Mouse (Mus musculus): ENCODE results near the gene Fam3c.

The Fam3c gene

DNA sequence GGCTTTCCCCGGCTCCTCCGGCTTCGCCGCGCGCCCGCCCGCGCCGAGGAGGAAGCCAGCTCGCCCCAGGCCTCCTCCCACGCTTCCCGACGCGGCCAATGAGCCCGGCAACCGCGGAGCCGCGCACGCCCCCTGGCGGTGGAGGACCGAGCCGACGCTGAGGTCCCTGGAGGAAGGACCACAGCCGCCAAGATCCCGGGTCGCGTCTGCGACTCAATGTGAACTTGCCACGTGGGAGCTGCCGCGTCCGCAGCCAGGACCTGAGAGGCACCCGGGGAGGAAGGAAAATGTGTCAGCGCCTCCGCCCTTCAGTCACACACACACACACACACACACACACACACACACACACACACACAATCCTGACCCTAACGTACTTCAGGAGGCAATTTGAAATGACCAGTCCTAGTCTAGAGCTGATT lies at the start of gene Fam3c:
Gene Fam3c, minus strand, starts transcription at position 158 of the 422 bp plus-strand sequence.
- peak; percentile 99 for DNase-seq (ENCODE audit: low read depth)

- peak; percentile 83 for DNase-seq (ENCODE audit: low read depth)
Measured at GRCm38 (mm10) chr6:22405021-22405420, 49.0 kb upstream of the Fam3c start.

DNA sequence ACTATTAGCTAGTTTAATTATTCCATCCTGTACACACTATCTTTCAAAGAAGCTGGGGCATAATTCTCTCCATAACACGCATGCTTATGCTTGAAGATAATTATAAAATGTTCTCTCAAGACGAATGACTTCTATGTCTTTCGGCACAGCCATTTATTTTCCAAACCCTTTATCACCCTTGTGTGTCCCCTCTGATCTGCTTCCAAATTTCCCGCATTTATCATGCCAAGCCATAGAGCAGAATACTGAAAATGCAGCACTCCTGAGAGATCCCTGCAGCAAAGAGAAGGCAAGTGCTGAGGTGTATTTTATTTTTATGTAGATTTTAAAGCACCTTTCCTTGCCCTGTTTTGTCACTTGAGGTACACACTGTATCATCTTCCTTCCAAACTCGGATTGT lies 47.7 kb upstream of the Fam3c start:
- DNase-seq (ENCODE audit: low read depth), result no peak

GRCm38 (mm10) chr6:22403317-22403716 lies 47.3 kb upstream of the Fam3c start:
- no peak for DNase-seq (ENCODE audit: low read depth)

GRCm38 (mm10) chr6:22402548-22403164 lies 46.6 kb upstream of the Fam3c start:
- no peak for DNase-seq (ENCODE audit: low read depth)

- DNase-seq (ENCODE audit: low read depth), result no peak
Measured at GRCm38 (mm10) chr6:22402037-22402436, 46.0 kb upstream of the Fam3c start.

DNA sequence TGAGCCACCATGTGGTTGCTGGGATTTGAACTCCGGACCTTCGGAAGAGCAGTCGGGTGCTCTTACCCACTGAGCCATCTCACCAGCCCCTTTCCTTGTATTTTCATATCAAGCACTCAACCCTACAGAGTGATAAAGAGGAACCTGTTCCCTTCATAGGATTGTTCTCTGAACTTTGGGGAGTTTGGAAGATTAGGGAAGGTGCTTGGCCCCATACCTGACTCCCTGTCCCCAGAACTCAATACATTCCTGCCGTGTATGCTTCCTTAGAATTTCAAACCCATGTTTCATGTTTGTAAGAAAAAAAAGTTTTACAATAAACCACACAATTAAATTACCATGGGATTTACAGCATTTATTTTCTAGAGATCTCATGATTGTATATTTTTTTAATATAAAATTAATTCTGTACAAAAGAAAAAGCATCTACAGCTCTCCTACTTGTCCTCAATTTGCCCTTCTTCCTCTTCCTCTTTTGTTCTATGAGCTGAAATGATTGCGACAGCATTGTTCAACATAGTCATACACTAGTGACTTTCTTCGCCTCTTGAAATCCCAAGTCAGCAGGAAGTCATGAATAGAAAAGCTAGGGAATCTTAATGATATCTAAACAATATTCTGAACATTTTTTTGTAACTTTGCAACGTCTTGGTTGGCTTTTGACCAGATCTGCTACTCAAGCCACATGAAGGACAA lies 42.2 kb upstream of the Fam3c start:
- DNase-seq (ENCODE audit: low read depth), result no peak

DNA sequence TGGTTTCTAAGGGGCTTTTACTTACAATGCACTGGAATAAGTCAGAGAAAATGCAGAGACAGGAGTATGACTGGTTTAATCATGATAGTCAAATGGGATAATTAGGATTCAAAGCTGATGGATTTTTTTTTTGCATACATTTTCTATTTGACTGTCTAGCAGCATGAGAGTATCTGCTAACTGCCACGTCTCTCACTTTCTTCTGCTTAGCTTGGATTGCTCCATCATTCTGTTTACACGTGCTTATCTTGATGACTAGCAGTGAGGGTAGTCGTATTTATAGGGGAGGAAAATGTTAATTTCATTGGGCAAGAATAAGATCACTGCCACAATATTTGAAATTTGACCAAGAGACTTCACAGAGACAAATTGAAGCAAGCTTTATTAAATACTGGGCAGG lies 39.2 kb upstream of the Fam3c start:
- no peak for DNase-seq (ENCODE audit: low read depth)

GRCm38 (mm10) chr6:22390654-22391365 lies 34.8 kb upstream of the Fam3c start:
- no peak for DNase-seq (ENCODE audit: low read depth)

DNA sequence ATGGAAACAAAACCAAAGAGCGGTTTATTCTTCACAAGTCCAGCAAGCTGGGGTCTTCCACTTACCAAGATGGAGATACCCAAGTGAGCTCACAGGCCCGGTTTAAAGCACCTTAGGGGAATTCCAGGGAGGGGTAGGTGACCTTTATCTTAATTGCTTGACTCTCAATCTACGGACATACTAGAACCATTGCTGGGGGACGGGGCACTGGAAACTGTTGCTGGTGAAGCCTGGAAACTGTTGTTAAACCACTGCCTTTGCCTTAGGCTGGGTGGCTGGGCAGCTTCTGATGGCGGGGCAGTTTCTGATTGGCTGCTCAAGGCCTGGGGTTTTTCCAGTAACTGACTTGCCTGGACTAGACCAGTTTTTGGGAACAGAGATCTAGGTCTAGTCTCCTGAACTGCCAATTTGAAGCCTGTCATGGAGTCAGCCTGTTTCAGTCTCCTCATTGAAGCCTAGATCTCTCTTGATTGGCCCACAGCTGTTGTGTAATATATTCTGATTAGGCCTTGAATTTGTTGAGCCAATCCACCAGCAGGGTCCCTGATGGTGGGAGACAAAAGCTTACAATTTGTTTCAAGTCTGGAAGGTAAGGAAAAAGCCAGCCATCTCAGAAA lies 29.3 kb upstream of the Fam3c start:
- no peak for DNase-seq (ENCODE audit: low read depth)

DNA sequence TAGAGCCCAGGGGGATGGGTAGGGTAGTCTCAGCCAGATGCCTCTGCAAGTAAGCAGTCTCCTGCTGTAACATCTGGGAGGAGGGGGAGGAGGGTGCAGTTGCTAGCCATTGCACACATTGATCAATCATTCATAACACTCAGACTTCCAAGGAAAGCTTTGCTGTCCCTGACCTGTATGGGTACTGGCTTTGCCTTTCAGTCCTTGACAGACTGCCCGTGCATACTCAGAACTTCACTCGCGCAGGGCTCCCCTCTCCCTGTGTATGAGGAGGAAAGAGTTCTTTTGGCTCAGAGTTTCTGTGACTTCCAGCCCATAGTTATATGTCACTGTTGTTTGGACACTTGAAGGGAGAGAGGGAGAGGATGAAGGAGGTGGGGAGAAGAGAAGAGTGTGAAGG lies 24.2 kb upstream of the Fam3c start:
- no peak for DNase-seq (ENCODE audit: low read depth)

- DNase-seq (ENCODE audit: low read depth), result peak; percentile 79
Measured at GRCm38 (mm10) chr6:22379831-22380230, 23.8 kb upstream of the Fam3c start.

- peak; percentile 76 for DNase-seq (ENCODE audit: low read depth)
Measured at GRCm38 (mm10) chr6:22378462-22378861, 22.4 kb upstream of the Fam3c start.

DNA sequence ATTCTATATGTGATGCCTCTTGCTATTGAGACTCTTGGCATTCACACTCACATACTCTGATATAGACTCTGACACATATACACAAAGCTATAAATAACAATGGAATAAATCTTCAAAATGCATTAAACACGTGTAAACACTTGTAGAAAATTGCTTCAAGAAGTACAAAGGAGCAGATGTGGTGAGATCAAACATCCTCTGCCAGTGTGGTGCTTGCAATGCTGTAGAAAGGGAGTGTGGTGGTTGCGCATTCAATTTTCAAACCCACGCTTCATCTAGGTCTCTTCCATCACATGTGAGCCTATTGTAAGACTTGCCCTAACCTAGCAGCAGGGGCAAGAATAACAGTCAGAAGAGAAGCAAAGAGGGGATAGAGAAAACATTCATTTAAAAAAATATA lies 18.7 kb upstream of the Fam3c start:
- DNase-seq (ENCODE audit: low read depth), result no peak

DNA sequence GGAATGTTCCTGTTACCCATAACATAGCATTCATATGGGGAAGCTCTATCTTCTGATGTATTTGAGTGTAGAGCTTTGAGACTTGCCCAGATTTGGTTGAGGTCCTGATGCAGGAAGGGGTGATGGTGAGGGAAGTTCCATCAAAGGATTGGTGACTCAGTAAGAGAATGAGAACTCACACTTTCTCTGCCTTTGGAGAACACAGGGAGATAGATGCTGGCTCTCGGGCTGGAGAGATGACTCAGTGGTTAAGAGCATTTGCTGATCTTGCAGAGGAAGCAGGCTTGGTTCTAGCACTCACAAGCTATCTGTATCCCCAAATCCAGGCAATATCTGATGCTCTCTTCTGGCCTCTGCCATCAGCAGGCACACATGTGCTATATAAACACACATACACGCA lies 17.4 kb upstream of the Fam3c start:
- no peak for DNase-seq (ENCODE audit: low read depth)

DNA sequence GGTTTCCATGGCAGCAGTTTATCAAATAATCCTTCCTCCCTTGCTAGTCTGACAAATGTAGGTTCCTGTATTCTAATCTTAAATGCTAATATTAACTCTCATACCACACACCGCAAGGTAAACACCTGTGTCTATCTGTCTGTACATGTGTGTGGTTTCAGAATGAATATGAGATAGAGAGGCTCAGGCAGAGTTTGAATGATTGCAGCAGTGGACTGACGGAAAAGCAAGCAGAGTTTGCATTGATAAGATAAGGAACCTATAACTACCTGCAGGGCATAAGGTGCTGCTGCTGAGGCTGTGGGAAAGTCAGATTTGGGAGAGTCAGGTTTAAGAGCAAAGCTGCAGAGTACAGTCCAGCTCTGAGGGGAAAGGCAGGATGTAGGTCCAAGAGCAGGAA lies 10.9 kb upstream of the Fam3c start:
- no peak for DNase-seq (ENCODE audit: low read depth)

DNA sequence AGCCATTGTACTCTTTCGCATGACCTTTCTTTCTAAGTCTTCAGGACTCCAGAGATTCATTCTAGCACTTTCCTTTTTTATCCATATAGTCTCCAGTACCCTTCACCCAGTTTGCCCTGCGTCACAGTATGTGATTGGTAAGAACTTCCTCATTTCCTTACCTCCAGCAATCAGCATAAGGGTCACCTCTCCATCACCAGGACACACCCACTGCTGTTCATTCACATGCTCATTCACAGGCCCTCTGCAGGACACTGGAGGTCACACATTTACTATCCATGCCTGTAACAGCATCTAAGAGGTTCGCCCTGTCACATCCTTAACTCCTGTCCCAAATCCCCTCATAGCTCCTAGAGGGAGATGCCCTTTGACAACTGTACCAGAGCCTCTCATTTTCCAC lies 7.5 kb upstream of the Fam3c start:
- no peak for DNase-seq (ENCODE audit: low read depth)

DNA sequence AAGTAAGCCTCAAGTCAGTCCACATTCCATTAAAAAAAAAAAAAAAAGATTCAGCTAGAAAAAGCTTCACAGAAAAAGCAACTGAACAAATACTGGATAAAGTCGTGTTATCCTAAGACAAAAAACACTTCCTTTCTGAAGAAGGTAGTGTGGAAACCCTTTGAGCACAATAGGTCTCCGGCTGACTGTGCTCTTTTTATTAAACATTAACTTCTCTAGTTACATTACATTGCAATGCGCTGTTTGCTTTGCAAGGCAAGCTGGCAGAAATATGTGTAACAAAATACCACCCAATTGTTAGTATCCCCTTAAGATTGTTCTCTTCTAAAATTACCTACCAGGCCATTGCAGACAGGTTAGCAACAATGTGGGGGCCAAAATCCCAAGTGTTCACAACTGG lies 5.9 kb upstream of the Fam3c start:
- no peak for DNase-seq (ENCODE audit: low read depth)

GRCm38 (mm10) chr6:22359019-22359418 lies 3.0 kb upstream of the Fam3c start:
- DNase-seq (ENCODE audit: low read depth), result no peak

- DNase-seq (ENCODE audit: low read depth), result no peak
Measured at GRCm38 (mm10) chr6:22357351-22357750, 1.3 kb upstream of the Fam3c start.

- no peak for DNase-seq (ENCODE audit: low read depth)
Measured at GRCm38 (mm10) chr6:22355396-22356085, 502 bp downstream of the Fam3c start.

- no peak for DNase-seq (ENCODE audit: low read depth)
Measured at GRCm38 (mm10) chr6:22354675-22355074, 1.4 kb downstream of the Fam3c start.
